In genomic region chr5:110376802-110377433, GRCm38 (mm10) we compare ENCODE assay signal across 8 mouse cellular contexts. TPM values are rescaled to one million over a fixed set of nuclear protein-coding genes. Genes with fewer than 3 reads are reported as not detected.
DNase-seq lines count a peak whose midpoint lies in the region; ATAC-seq and TF ChIP-seq lines count a peak whose summit lies in the region.

No protein-coding gene starts in this region.

- no peak overlapping the region for H3K9ac ChIP-seq in kidney, embryonic 16.5 days (replicated peaks; ENCODE audit: low read length)
- no peak overlapping the region for H3K9ac ChIP-seq in intestine, postnatal 0 days (ENCODE audit: low read depth, low read length)
- H3K9ac ChIP-seq in limb, embryonic 11.5 days (ENCODE audit: low read length) = no peak overlapping the region
- H3K9ac ChIP-seq in midbrain, embryonic 14.5 days (replicated peaks; ENCODE audit: low read length) = no peak overlapping the region

- ATAC-seq in kidney, embryonic 16.5 days (ENCODE audit: low FRiP score, low TSS enrichment) = no peak
- no peak for ATAC-seq in intestine, postnatal 0 days
- no peak for ATAC-seq in limb, embryonic 11.5 days (ENCODE audit: insufficient number of reproducible peaks, low FRiP score, low TSS enrichment, low read depth)
- peak; percentile 51; the same call in 1 of the 2 replicates for ATAC-seq in midbrain, embryonic 14.5 days (ENCODE audit: low FRiP score, low TSS enrichment)

- peak; percentile 83 for DNase-seq in kidney, adult 18-20 months
- DNase-seq in cerebellum, postnatal 25 days = peak; percentile 92 to 95
- DNase-seq in gastrocnemius, adult 2 months = peak; percentile 81
- DNase-seq in limb, embryonic 11.5 days (ENCODE audit: low spot score) = peak; percentile 88
- DNase-seq in midbrain, embryonic 14.5 days = peak; percentile 85
- DNase-seq in spleen, adult 2 months (ENCODE audit: low read depth in 1 of 2, low spot score in 2 of 2) = peak in 1 of 2 experiments; percentile 62

- no peaks in the 10 kb centered on the region for H3K27me3 ChIP-seq in kidney, embryonic 16.5 days (ENCODE audit: insufficient read depth, low read length)
- no peaks in the 10 kb centered on the region for H3K27me3 ChIP-seq in intestine, postnatal 0 days (replicated peaks; ENCODE audit: control insufficient read depth, insufficient read depth, low read length)
- H3K27me3 ChIP-seq in limb, embryonic 11.5 days (ENCODE audit: control insufficient read depth, insufficient read depth, low read length) = no peaks in the 10 kb centered on the region
- no peaks in the 10 kb centered on the region for H3K27me3 ChIP-seq in midbrain, embryonic 14.5 days (ENCODE audit: control insufficient read depth, insufficient read depth, low read length)
- H3K27me3 ChIP-seq in spleen, adult 2 months (ENCODE audit: control insufficient read depth, insufficient read depth, low read length) = no peaks in the 10 kb centered on the region

- TF ChIP-seq POLR2A in spleen, adult 2 months (IDR thresholded peaks at IDR 0.05; ENCODE audit: low read depth, low read length) = no peak

- no peak overlapping the region for H3K4me2 ChIP-seq in kidney, embryonic 16.5 days (replicated peaks; ENCODE audit: low read depth, low read length)
- H3K4me2 ChIP-seq in intestine, postnatal 0 days (replicated peaks; ENCODE audit: low read depth) = no peak overlapping the region
- H3K4me2 ChIP-seq in limb, embryonic 11.5 days (ENCODE audit: low read depth, severe bottlenecking) = no peak overlapping the region
- no peak overlapping the region for H3K4me2 ChIP-seq in midbrain, embryonic 14.5 days (ENCODE audit: low read length)

- no peak overlapping the region for H3K4me3 ChIP-seq in kidney, embryonic 16.5 days (ENCODE audit: low read length)
- H3K4me3 ChIP-seq in gastrocnemius, adult 2 months = no peak overlapping the region
- H3K4me3 ChIP-seq in intestine, postnatal 0 days (ENCODE audit: low read depth, low read length) = no peak overlapping the region
- H3K4me3 ChIP-seq in limb, embryonic 11.5 days (ENCODE audit: low read depth, low read length) = no peak overlapping the region
- H3K4me3 ChIP-seq in midbrain, embryonic 14.5 days (replicated peaks; ENCODE audit: low read depth, low read length) = no peak overlapping the region
- no peak overlapping the region for H3K4me3 ChIP-seq in spleen, adult 2 months (ENCODE audit: extremely low read depth, insufficient read depth, insufficient read length)

- peak; percentile 80 for TF ChIP-seq CTCF in gastrocnemius, adult 2 months (IDR thresholded peaks at IDR 0.05)
- TF ChIP-seq CTCF in intestine, postnatal 0 days (IDR thresholded peaks at IDR 0.05; ENCODE audit: low read depth) = peak; percentile 80
- TF ChIP-seq CTCF in spleen, adult 2 months (IDR thresholded peaks at IDR 0.05; ENCODE audit: extremely low read depth, insufficient read depth, insufficient read length, insufficient replicate concordance) = peak; percentile 60; the same call in 1 of the 2 replicates

- H3K4me1 ChIP-seq in kidney, embryonic 16.5 days (ENCODE audit: insufficient read depth, low read length) = no peaks in the 10 kb centered on the region
- H3K4me1 ChIP-seq in intestine, postnatal 0 days (replicated peaks; ENCODE audit: control insufficient read depth, insufficient read depth, low read length) = no peaks in the 10 kb centered on the region
- H3K4me1 ChIP-seq in limb, embryonic 11.5 days (ENCODE audit: control insufficient read depth, insufficient read depth, low read length) = peaks cover 4% of the 10 kb centered on the region
- no peaks in the 10 kb centered on the region for H3K4me1 ChIP-seq in midbrain, embryonic 14.5 days (ENCODE audit: control insufficient read depth, insufficient read depth, low read length)
- no peaks in the 10 kb centered on the region for H3K4me1 ChIP-seq in spleen, adult 2 months (ENCODE audit: control insufficient read depth, insufficient read depth, insufficient read length)

- intact Hi-C loops in gastrocnemius, adult 2 months (cut with DNase I) = loop anchor here (2.0 kb wide), 1 partner anchor 52 kb away; no protein-coding TSS in a partner anchor

- H3K36me3 ChIP-seq in kidney, embryonic 16.5 days (ENCODE audit: insufficient read depth, low read length) = peaks cover 36% of the 10 kb centered on the region
- peaks cover 55% of the 10 kb centered on the region for H3K36me3 ChIP-seq in intestine, postnatal 0 days (ENCODE audit: control insufficient read depth, insufficient read depth)
- peaks cover 23% of the 10 kb centered on the region for H3K36me3 ChIP-seq in limb, embryonic 11.5 days (ENCODE audit: control insufficient read depth, insufficient read depth, low read length)
- H3K36me3 ChIP-seq in midbrain, embryonic 14.5 days (ENCODE audit: control insufficient read depth, insufficient read depth, low read length) = peaks cover 67% of the 10 kb centered on the region
- peaks cover 29% of the 10 kb centered on the region for H3K36me3 ChIP-seq in spleen, adult 2 months (ENCODE audit: control insufficient read depth, insufficient read depth, low read length)

- no peak overlapping the region for H3K27ac ChIP-seq in kidney, embryonic 16.5 days (ENCODE audit: low read length)
- H3K27ac ChIP-seq in gastrocnemius, adult 2 months = no peak overlapping the region
- no peak overlapping the region for H3K27ac ChIP-seq in intestine, postnatal 0 days (ENCODE audit: low read depth, low read length)
- no peak overlapping the region for H3K27ac ChIP-seq in limb, embryonic 11.5 days (replicated peaks; ENCODE audit: low read depth, low read length)
- no peak overlapping the region for H3K27ac ChIP-seq in midbrain, embryonic 14.5 days (replicated peaks; ENCODE audit: low read depth, low read length)
- no peak overlapping the region for H3K27ac ChIP-seq in spleen, adult 2 months (ENCODE audit: insufficient read depth, low read length)

- H3K9me3 ChIP-seq in kidney, embryonic 16.5 days (ENCODE audit: low read length) = no peaks in the 10 kb centered on the region
- no peaks in the 10 kb centered on the region for H3K9me3 ChIP-seq in intestine, postnatal 0 days (ENCODE audit: control insufficient read depth)
- no peaks in the 10 kb centered on the region for H3K9me3 ChIP-seq in limb, embryonic 11.5 days (ENCODE audit: control insufficient read depth, low read length)
- H3K9me3 ChIP-seq in midbrain, embryonic 14.5 days (ENCODE audit: control insufficient read depth, low read length) = no peaks in the 10 kb centered on the region

- 48% methylated on average over 8 of the region's 8 CpGs for WGBS in kidney, embryonic 16.5 days
- 64% methylated on average over 8 of the region's 8 CpGs for WGBS in intestine, postnatal 0 days
- WGBS in limb, embryonic 11.5 days = 57% methylated on average over 8 of the region's 8 CpGs
- WGBS in midbrain, embryonic 14.5 days = 54% methylated on average over 8 of the region's 8 CpGs
- WGBS in spleen, adult 2 months = 71% methylated on average over 8 of the region's 8 CpGs

RNA-seq across cellular contexts. Expression of gene Lrcol1, which starts 32.4 kb away (rescaled TPM):
- not detected in 2 replicates for polyA plus RNA-seq in kidney, embryonic 16.5 days (2015; fragmentation: Nextera tagmentation; extraction: Ambion mirVana)
- not detected for total RNA-seq in gastrocnemius, adult 2 months (2021)
- not detected in 2 replicates for polyA plus RNA-seq in intestine, postnatal 0 days (2015; fragmentation: Nextera tagmentation; extraction: Ambion mirVana)
- not detected in 2 replicates for polyA plus RNA-seq in limb, embryonic 11.5 days (2014; fragmentation: Nextera tagmentation; extraction: Ambion mirVana)
- polyA plus RNA-seq in midbrain, embryonic 14.5 days (2014; fragmentation: Nextera tagmentation; extraction: Ambion mirVana) = not detected in 2 replicates
- polyA plus RNA-seq in spleen, adult 2 months (2012; rRNA removed) = not detected in 2 replicates

RNA-seq across cellular contexts. Expression of gene P2rx2, which starts 33.9 kb away (rescaled TPM):
- polyA plus RNA-seq in kidney, embryonic 16.5 days (2015; fragmentation: Nextera tagmentation; extraction: Ambion mirVana) = 1.1 and 1.2 TPM in 2 replicates
- not detected for total RNA-seq in gastrocnemius, adult 2 months (2021)
- polyA plus RNA-seq in intestine, postnatal 0 days (2015; fragmentation: Nextera tagmentation; extraction: Ambion mirVana) = 1.6 TPM in 2 replicates
- 0.56 and 0.72 TPM in 2 replicates for polyA plus RNA-seq in limb, embryonic 11.5 days (2014; fragmentation: Nextera tagmentation; extraction: Ambion mirVana)
- polyA plus RNA-seq in midbrain, embryonic 14.5 days (2014; fragmentation: Nextera tagmentation; extraction: Ambion mirVana) = 5.2 and 6.7 TPM in 2 replicates
- 0.33 and 0.41 TPM in 2 replicates for polyA plus RNA-seq in spleen, adult 2 months (2012; rRNA removed)
